Mouse (Mus musculus) limb, embryonic 13.5 days (tissue): ENCODE data around the gene Etv6. TPM values are rescaled to one million over a fixed set of nuclear protein-coding genes. Genes with fewer than 3 reads are reported as not detected.

Experiments used
- ATAC-seq: fragments of 200-750 bp; cut with Nextera tagmentation; 2 replicates; pipeline ENCODE4 v1.8.0; 2017; ENCODE audit warnings: low read depth, moderate number of reproducible peaks, moderate TSS enrichment; ENCODE audit not compliant: low FRiP score
- H3K27ac ChIP-seq: fragments of 300-500 bp; sonication (generic); 2 replicates; pipeline ENCODE4 v1.5.1; 2015; ENCODE audit warnings: inconsistent platforms, mild to moderate bottlenecking, moderate library complexity
- H3K27me3 ChIP-seq: fragments of 300-500 bp; sonication (generic); 2 replicates; pipeline ENCODE4 v1.6.1; 2015; ENCODE audit warnings: mild to moderate bottlenecking, inconsistent platforms
- H3K36me3 ChIP-seq: fragments of 300-500 bp; sonication (generic); 2 replicates; pipeline ENCODE4 v1.6.1; 2015; ENCODE audit warnings: inconsistent platforms, mild to moderate bottlenecking, moderate library complexity
- H3K4me1 ChIP-seq: fragments of 300-500 bp; sonication (generic); 2 replicates; pipeline ENCODE4 v1.6.1; 2015; ENCODE audit warnings: inconsistent platforms
- H3K4me2 ChIP-seq: fragments of 300-500 bp; sonication (generic); replicated peaks from 2 replicates; pipeline ENCODE4 v1.6.1; 2015; ENCODE audit warnings: inconsistent platforms, mild to moderate bottlenecking, moderate library complexity
- H3K4me3 ChIP-seq: fragments of 300-500 bp; sonication (generic); 2 replicates; pipeline ENCODE4 v1.5.1; 2015; ENCODE audit warnings: moderate library complexity, mild to moderate bottlenecking, inconsistent platforms
- H3K9ac ChIP-seq: fragments of 300-500 bp; sonication (generic); 2 replicates; pipeline ENCODE4 v1.6.1; 2015; ENCODE audit warnings: mild to moderate bottlenecking, inconsistent platforms
- H3K9me3 ChIP-seq: fragments of 300-500 bp; sonication (generic); 2 replicates; pipeline ENCODE4 v1.6.1; 2016; ENCODE audit warnings: inconsistent platforms
- WGBS: fragments of 180-500 bp; shearing (Covaris S2); methylation state at CpG from one replicate; pipeline ENCODE4 v1.1.7; 2015; 5-methylcytosine and 5-hydroxymethylcytosine counted together
- polyA plus RNA-seq: library from polyadenylated mRNA; unstranded; fragments of >200 nt; fragmentation: Nextera tagmentation; extraction: Ambion mirVana; gene quantifications from 2 replicates; pipeline ENCODE4 v1.2.1, GENCODE M21; 2015

The Etv6 gene
- polyA plus RNA-seq, 1 experiment from 2014 or later = 15.4 TPM

- Histone ChIP-seq H3K4me3 (peak overlapping the region; percentile 79), H3K27ac (peak overlapping the region; percentile 100), H3K27me3 (no peaks in the 10 kb centered on the region), H3K36me3 (no peaks in the 10 kb centered on the region), H3K4me1 (peaks cover 34% of the 10 kb centered on the region), H3K9me3 (no peaks in the 10 kb centered on the region), H3K9ac (peak overlapping the region; percentile 97), H3K4me2 (peak overlapping the region; percentile 72)
- under 1% methylated on average over 8 of the region's 8 CpGs for WGBS
- peak; percentile 4; the same call in 1 of the 2 replicates for ATAC-seq
Measured at GRCm38 (mm10) chr6:134034436-134034835, 1.1 kb upstream of the Etv6 start.

GRCm38 (mm10) chr6:134034904-134035489 is 503 bp upstream of the Etv6 start:
- Histone ChIP-seq H3K9ac (peak overlapping the region; percentile 97), H3K9me3 (no peaks in the 10 kb centered on the region), H3K27ac (peak overlapping the region; percentile 100), H3K27me3 (no peaks in the 10 kb centered on the region), H3K4me3 (peak overlapping the region; percentile 79), H3K4me2 (peak overlapping the region; percentile 72), H3K4me1 (peaks cover 37% of the 10 kb centered on the region), H3K36me3 (no peaks in the 10 kb centered on the region)
- WGBS = under 1% methylated on average over 55 of the region's 55 CpGs
- ATAC-seq = peak; percentile 87

GRCm38 (mm10) chr6:134036491-134036911 is 1.0 kb downstream of the Etv6 start:
- H3K9me3 ChIP-seq = no peaks in the 10 kb centered on the region
- H3K27me3 ChIP-seq = no peaks in the 10 kb centered on the region
- H3K4me3 ChIP-seq = peak overlapping the region; percentile 79
- peak overlapping the region; percentile 97 for H3K9ac ChIP-seq
- 1% methylated on average over 7 of the region's 8 CpGs for WGBS
- peaks cover 52% of the 10 kb centered on the region for H3K4me1 ChIP-seq
- H3K4me2 ChIP-seq = peak overlapping the region; percentile 72
- ATAC-seq = no peak
- peak overlapping the region; percentile 100 for H3K27ac ChIP-seq
- H3K36me3 ChIP-seq = no peaks in the 10 kb centered on the region

GRCm38 (mm10) chr6:134036951-134037431 is 1.5 kb downstream of the Etv6 start:
- Histone ChIP-seq H3K4me1 (peaks cover 57% of the 10 kb centered on the region), H3K27ac (no peak overlapping the region), H3K9ac (peak overlapping the region; percentile 97)

GRCm38 (mm10) chr6:134037960-134038359 is 2.5 kb downstream of the Etv6 start:
- peak overlapping the region; percentile 72 for H3K4me2 ChIP-seq
- peak overlapping the region; percentile 79 for H3K4me3 ChIP-seq
- no peak overlapping the region for H3K27ac ChIP-seq
- no peaks in the 10 kb centered on the region for H3K27me3 ChIP-seq
- H3K9ac ChIP-seq = 0 out of 2 replicates have a peak overlapping the region, but pooled peaks have one; percentile 97
- 23% methylated on average over 10 of the region's 10 CpGs for WGBS
- H3K4me1 ChIP-seq = peaks cover 62% of the 10 kb centered on the region
- H3K9me3 ChIP-seq = no peaks in the 10 kb centered on the region
- ATAC-seq = no peak
- no peaks in the 10 kb centered on the region for H3K36me3 ChIP-seq

More at GRCm38 (mm10) chr6:134036951-134037431, 1.5 kb downstream of the Etv6 start:
- no peaks in the 10 kb centered on the region for H3K36me3 ChIP-seq
- no peaks in the 10 kb centered on the region for H3K27me3 ChIP-seq
- ATAC-seq = no peak
- H3K4me2 ChIP-seq = peak overlapping the region; percentile 72
- H3K4me3 ChIP-seq = peak overlapping the region; percentile 79
- H3K9me3 ChIP-seq = no peaks in the 10 kb centered on the region
- 8% methylated on average over 3 of the region's 3 CpGs for WGBS

GRCm38 (mm10) chr6:134038881-134039280 is 3.4 kb downstream of the Etv6 start:
- no peak for ATAC-seq
- peak overlapping the region; percentile 72 for H3K4me2 ChIP-seq
- WGBS = 16% methylated on average over 6 of the region's 6 CpGs
- H3K4me3 ChIP-seq = peak overlapping the region; percentile 79; the same call in 1 of the 2 replicates
- H3K36me3 ChIP-seq = no peaks in the 10 kb centered on the region
- no peaks in the 10 kb centered on the region for H3K27me3 ChIP-seq
- no peak overlapping the region for H3K27ac ChIP-seq
- H3K9me3 ChIP-seq = no peaks in the 10 kb centered on the region
- H3K9ac ChIP-seq = 0 out of 2 replicates have a peak overlapping the region, but pooled peaks have one; percentile 35
- peaks cover 71% of the 10 kb centered on the region for H3K4me1 ChIP-seq

- H3K4me1 ChIP-seq = peaks cover 70% of the 10 kb centered on the region
- no peak overlapping the region for H3K9ac ChIP-seq
- no peak for ATAC-seq
- no peaks in the 10 kb centered on the region for H3K9me3 ChIP-seq
- no peaks in the 10 kb centered on the region for H3K27me3 ChIP-seq
- H3K36me3 ChIP-seq = no peaks in the 10 kb centered on the region
- WGBS = 74% methylated on average over 8 of the region's 8 CpGs
- H3K4me3 ChIP-seq = no peak overlapping the region
- H3K4me2 ChIP-seq = peak overlapping the region; percentile 72
- no peak overlapping the region for H3K27ac ChIP-seq
Measured at GRCm38 (mm10) chr6:134039351-134039750, 3.9 kb downstream of the Etv6 start.

- H3K9me3 ChIP-seq = no peaks in the 10 kb centered on the region
- H3K4me1 ChIP-seq = peaks cover 76% of the 10 kb centered on the region
- WGBS = 41% methylated on average over 3 of the region's 3 CpGs
- H3K36me3 ChIP-seq = no peaks in the 10 kb centered on the region
- ATAC-seq = no peak
- H3K9ac ChIP-seq = no peak overlapping the region
- H3K4me2 ChIP-seq = no peak overlapping the region
- H3K27ac ChIP-seq = no peak overlapping the region
- H3K27me3 ChIP-seq = no peaks in the 10 kb centered on the region
- H3K4me3 ChIP-seq = no peak overlapping the region
Measured at GRCm38 (mm10) chr6:134040312-134040711, 4.8 kb downstream of the Etv6 start.

GRCm38 (mm10) chr6:134041286-134041685 is 5.8 kb downstream of the Etv6 start:
- no peak overlapping the region for H3K27ac ChIP-seq
- no peak for ATAC-seq
- H3K36me3 ChIP-seq = no peaks in the 10 kb centered on the region
- H3K27me3 ChIP-seq = no peaks in the 10 kb centered on the region
- 53% methylated on average over 7 of the region's 7 CpGs for WGBS
- H3K4me1 ChIP-seq = peaks cover 76% of the 10 kb centered on the region
- no peak overlapping the region for H3K4me2 ChIP-seq
- no peak overlapping the region for H3K4me3 ChIP-seq
- no peaks in the 10 kb centered on the region for H3K9me3 ChIP-seq
- no peak overlapping the region for H3K9ac ChIP-seq

- Histone ChIP-seq H3K9ac (no peak overlapping the region), H3K36me3 (no peaks in the 10 kb centered on the region), H3K27me3 (no peaks in the 10 kb centered on the region), H3K4me2 (no peak overlapping the region), H3K27ac (no peak overlapping the region), H3K9me3 (no peaks in the 10 kb centered on the region), H3K4me1 (peaks cover 74% of the 10 kb centered on the region), H3K4me3 (no peak overlapping the region)
- WGBS = 30% methylated on average over 12 of the region's 12 CpGs
- no peak for ATAC-seq
Measured at GRCm38 (mm10) chr6:134041916-134042315, 6.4 kb downstream of the Etv6 start.

- Histone ChIP-seq H3K9me3 (no peaks in the 10 kb centered on the region), H3K4me1 (peaks cover 72% of the 10 kb centered on the region), H3K27ac (no peak overlapping the region), H3K4me3 (no peak overlapping the region), H3K27me3 (no peaks in the 10 kb centered on the region), H3K36me3 (no peaks in the 10 kb centered on the region), H3K4me2 (no peak overlapping the region), H3K9ac (no peak overlapping the region)
- ATAC-seq = no peak
- 16% methylated on average over 7 of the region's 7 CpGs for WGBS
Measured at GRCm38 (mm10) chr6:134043545-134043944, 8.0 kb downstream of the Etv6 start.

GRCm38 (mm10) chr6:134045092-134045868 is 9.8 kb downstream of the Etv6 start:
- H3K9me3 ChIP-seq = no peaks in the 10 kb centered on the region

More at GRCm38 (mm10) chr6:134045092-134045868, 9.8 kb downstream of the Etv6 start:
- WGBS = 79% methylated on average over 9 of the region's 9 CpGs
- Histone ChIP-seq H3K4me1 (peaks cover 74% of the 10 kb centered on the region), H3K36me3 (no peaks in the 10 kb centered on the region), H3K4me3 (no peak overlapping the region), H3K27ac (no peak overlapping the region), H3K9ac (no peak overlapping the region), H3K27me3 (no peaks in the 10 kb centered on the region), H3K4me2 (no peak overlapping the region)
- no peak for ATAC-seq
